Mouse (Mus musculus) heart, postnatal 0 days (tissue): ENCODE data around the gene Adrm1. TPM values are rescaled to one million over a fixed set of nuclear protein-coding genes. Genes with fewer than 3 reads are reported as not detected.
A peak's percentile ranks its signal among the peaks of the same experiment; 100 is the strongest.

Experiments used
- ATAC-seq: fragments of 200-750 bp; cut with Nextera tagmentation; 2 replicates; pipeline ENCODE4 v1.8.0; 2017; ENCODE audit warnings: low read depth, moderate number of reproducible peaks, moderate library complexity; ENCODE audit not compliant: insufficient read depth
- DNase-seq: peaks from one replicate; pipeline ENCODE4 v3.0.0-alpha.2; 2016; ENCODE audit warnings: low spot score
- H3K27ac ChIP-seq: fragments of 300-500 bp; sonication (generic); 2 replicates; pipeline ENCODE4 v1.5.1; 2014; ENCODE audit warnings: low read depth, mild to moderate bottlenecking
- H3K27me3 ChIP-seq: fragments of 300-500 bp; sonication (generic); 2 replicates; pipeline ENCODE4 v1.6.1; 2014; ENCODE audit warnings: low read length, mixed read lengths; ENCODE audit not compliant: control insufficient read depth, insufficient read depth
- H3K36me3 ChIP-seq: fragments of 300-500 bp; sonication (generic); replicated peaks from 2 replicates; pipeline ENCODE4 v1.6.1; 2014; ENCODE audit warnings: low read length, mixed read lengths; ENCODE audit not compliant: control insufficient read depth, insufficient read depth
- H3K4me1 ChIP-seq: fragments of 300-500 bp; sonication (generic); 2 replicates; pipeline ENCODE4 v1.6.1; 2014; ENCODE audit warnings: antibody characterized with exemption; ENCODE audit not compliant: control insufficient read depth, insufficient read depth
- H3K4me2 ChIP-seq: fragments of 300-500 bp; sonication (generic); 2 replicates; pipeline ENCODE4 v1.6.1; 2014; ENCODE audit warnings: low read depth, mild to moderate bottlenecking, low read length, moderate library complexity
- H3K4me3 ChIP-seq: fragments of 300-500 bp; sonication (generic); 2 replicates; pipeline ENCODE4 v1.5.1; 2014; ENCODE audit warnings: low read depth, low read length
- H3K9ac ChIP-seq: fragments of 300-500 bp; sonication (generic); replicated peaks from 2 replicates; pipeline ENCODE4 v1.6.1; 2014; ENCODE audit warnings: low read depth, low read length, mixed read lengths
- H3K9me3 ChIP-seq: fragments of 300-500 bp; sonication (generic); replicated peaks from 2 replicates; pipeline ENCODE4 v1.6.1; 2016; ENCODE audit warnings: low read length; ENCODE audit not compliant: control insufficient read depth
- CTCF ChIP-seq: IDR thresholded peaks from 2 replicates; pipeline ENCODE4 v1.5.1; 2016; ENCODE audit warnings: antibody characterized with exemption, control low read depth, low read depth
- EP300 ChIP-seq: IDR thresholded peaks from 2 replicates; pipeline ENCODE4 v1.6.1; 2016; ENCODE audit warnings: antibody characterized with exemption, low read depth
- WGBS: fragments of 180-500 bp; shearing (Covaris S2); extraction: QIAGEN DNeasy Blood & Tissue Kit; methylation state at CpG from one replicate; pipeline ENCODE4 v1.1.7; 2014; 5-methylcytosine and 5-hydroxymethylcytosine counted together
- microRNA-seq: library from miRNA; unstranded; fragments of <30 nt; microRNA quantifications from one replicate; pipeline ENCODE4, GENCODE M21; 2016
- polyA plus RNA-seq: library from polyadenylated mRNA; unstranded; fragments of >200 nt; fragmentation: Nextera tagmentation; extraction: Ambion mirVana; gene quantifications from 2 replicates; pipeline ENCODE4 v1.2.1, GENCODE M21; 2015
- total RNA-seq: library from RNA; depleted of rRNA; stranded (reverse); fragments of >200 nt; gene quantifications from 2 replicates; pipeline ENCODE4 v1.2.3, GENCODE M21; 2014; ENCODE audit warnings: low replicate concordance; rRNA removed

Gene Adrm1
- total and polyA plus RNA-seq, 2 experiments from 2014 or later = 74.5 to 156 TPM

- no peak overlapping the region for H3K4me2 ChIP-seq
- ATAC-seq = no peak
- H3K9me3 ChIP-seq = no peaks in the 10 kb centered on the region
- H3K4me1 ChIP-seq = peaks cover 56% of the 10 kb centered on the region
- 0 out of 2 replicates have a peak, but pooled peaks cover 9% of the 10 kb centered on the region for H3K27me3 ChIP-seq
- 68% methylated on average over 9 of the region's 9 CpGs for WGBS
- H3K4me3 ChIP-seq = no peak overlapping the region
- no peak overlapping the region for H3K27ac ChIP-seq
- TF ChIP-seq CTCF (no peak), EP300 (no peak)
- H3K36me3 ChIP-seq = 0 out of 2 replicates have a peak, but pooled peaks cover 3% of the 10 kb centered on the region
- DNase-seq = no peak
- no peak overlapping the region for H3K9ac ChIP-seq
Measured at GRCm38 (mm10) chr2:180220165-180220564, 48.9 kb downstream of the Adrm1 start.

GRCm38 (mm10) chr2:180221051-180221450 lies 49.8 kb downstream of the Adrm1 start:
- ATAC-seq (no peak), DNase-seq (no peak)
- H3K4me1 ChIP-seq = peaks cover 55% of the 10 kb centered on the region
- TF ChIP-seq EP300 (no peak), CTCF (no peak)
- 0 out of 2 replicates have a peak, but pooled peaks cover 3% of the 10 kb centered on the region for H3K36me3 ChIP-seq
- H3K27ac ChIP-seq = no peak overlapping the region
- H3K9me3 ChIP-seq = no peaks in the 10 kb centered on the region
- no peak overlapping the region for H3K4me3 ChIP-seq
- peaks cover 12% of the 10 kb centered on the region; the same call in 1 of the 2 replicates for H3K27me3 ChIP-seq
- H3K9ac ChIP-seq = no peak overlapping the region
- WGBS = 62% methylated on average over 9 of the region's 9 CpGs
- no peak overlapping the region for H3K4me2 ChIP-seq

DNA sequence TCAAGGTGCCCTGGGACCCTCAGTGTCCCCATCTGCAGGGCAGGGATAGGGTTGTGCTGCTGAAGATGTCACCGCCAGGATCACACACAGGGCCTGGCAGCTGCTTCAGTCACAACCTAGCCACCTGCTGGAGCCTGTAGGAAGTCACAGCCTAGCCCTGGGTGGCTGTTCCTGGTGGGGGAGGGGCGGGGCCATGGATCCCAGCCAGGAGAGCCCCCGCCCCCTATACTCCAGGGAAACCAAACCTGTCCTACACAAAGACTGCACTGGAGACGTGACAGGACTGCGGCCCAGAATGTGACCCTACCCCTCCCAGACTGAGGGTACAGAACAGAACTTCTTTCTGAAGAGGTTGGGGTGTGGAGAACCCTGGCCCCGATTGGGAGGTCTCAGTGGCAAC lies 51.0 kb downstream of the Adrm1 start:
- Histone ChIP-seq H3K4me1 (peaks cover 55% of the 10 kb centered on the region), H3K27me3 (peaks cover 14% of the 10 kb centered on the region; the same call in 1 of the 2 replicates), H3K27ac (peak overlapping the region; percentile 13; the same call in 1 of the 2 replicates), H3K9ac (no peak overlapping the region), H3K4me2 (no peak overlapping the region), H3K36me3 (0 out of 2 replicates have a peak, but pooled peaks cover 3% of the 10 kb centered on the region), H3K4me3 (no peak overlapping the region), H3K9me3 (no peaks in the 10 kb centered on the region)
- TF ChIP-seq EP300 = no peak
- TF ChIP-seq CTCF = peak; percentile 43
- WGBS = 11% methylated on average over 6 of the region's 6 CpGs
- no peak for DNase-seq
- ATAC-seq = peak; percentile 45

DNA sequence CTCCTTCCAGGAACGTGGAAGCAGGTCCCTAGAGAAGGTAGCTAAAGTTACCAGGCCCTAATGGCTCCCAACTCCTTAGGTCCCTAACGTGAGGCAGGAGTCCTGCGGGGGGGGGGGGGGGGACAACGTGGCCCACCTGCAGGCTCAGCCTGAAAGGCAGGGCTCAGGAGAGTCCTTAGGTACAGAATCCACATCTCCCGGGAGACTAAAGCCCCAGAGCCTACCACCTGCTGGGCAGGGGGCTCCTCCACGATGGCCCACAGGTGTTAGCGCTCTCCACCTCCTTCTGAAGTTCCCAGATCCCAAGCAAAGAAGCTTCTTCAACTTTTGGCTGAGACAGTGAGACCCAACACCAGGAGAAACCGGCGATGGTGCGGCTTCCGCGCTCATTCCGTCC lies 53.4 kb downstream of the Adrm1 start:
- TF ChIP-seq CTCF = no peak
- no peak for TF ChIP-seq EP300
- peaks cover 51% of the 10 kb centered on the region for H3K4me1 ChIP-seq
- peak overlapping the region; percentile 62 for H3K9ac ChIP-seq
- H3K27me3 ChIP-seq = peaks cover 14% of the 10 kb centered on the region; the same call in 1 of the 2 replicates
- DNase-seq = no peak
- H3K4me3 ChIP-seq = peak overlapping the region; percentile 70
- H3K4me2 ChIP-seq = peak overlapping the region; percentile 97
- H3K27ac ChIP-seq = 0 out of 2 replicates have a peak overlapping the region, but pooled peaks have one; percentile 62
- H3K9me3 ChIP-seq = no peaks in the 10 kb centered on the region
- 0 out of 2 replicates have a peak, but pooled peaks cover 3% of the 10 kb centered on the region for H3K36me3 ChIP-seq
- WGBS = 7% methylated on average over 12 of the region's 13 CpGs
- ATAC-seq = no peak

DNA sequence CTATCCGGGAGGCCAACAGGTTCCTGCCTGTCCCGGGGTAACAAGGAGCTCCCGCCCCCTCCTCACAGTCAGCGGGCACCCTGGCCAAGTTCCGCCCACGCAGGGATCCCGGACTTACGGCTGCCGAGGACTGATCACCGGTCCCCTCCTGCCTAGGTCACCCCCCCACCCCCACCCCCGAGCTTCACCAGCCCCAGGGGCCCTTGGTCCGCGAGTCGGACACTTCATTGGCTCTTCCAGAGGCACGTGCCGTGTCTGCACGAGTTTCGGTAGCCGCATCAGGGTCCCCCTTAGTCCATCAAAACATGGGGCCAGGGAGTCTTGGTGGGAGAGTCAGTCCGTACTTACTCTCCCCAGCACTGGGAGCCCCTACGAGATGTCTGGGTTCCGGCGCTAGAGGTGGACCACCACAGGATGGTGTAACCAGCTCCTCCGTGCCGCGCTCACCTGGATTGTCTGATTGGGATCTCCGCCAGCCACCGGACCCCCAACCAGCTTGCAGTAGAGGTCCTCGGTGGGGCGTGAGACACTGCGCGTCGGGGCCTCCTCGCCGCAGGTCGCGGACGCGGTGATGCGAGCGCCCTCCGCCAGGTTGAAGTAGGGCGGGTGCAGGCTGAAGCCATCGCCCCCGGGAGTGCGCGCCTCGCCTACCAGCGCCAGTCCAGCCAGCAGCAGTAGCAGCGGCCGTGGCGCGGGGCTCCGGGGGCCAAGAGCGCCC lies 53.9 kb downstream of the Adrm1 start:
- Histone ChIP-seq H3K9me3 (no peaks in the 10 kb centered on the region), H3K36me3 (0 out of 2 replicates have a peak, but pooled peaks cover 3% of the 10 kb centered on the region), H3K27me3 (peaks cover 14% of the 10 kb centered on the region; the same call in 1 of the 2 replicates), H3K27ac (peak overlapping the region; percentile 62), H3K9ac (peak overlapping the region; percentile 62), H3K4me3 (peak overlapping the region; percentile 70), H3K4me2 (peak overlapping the region; percentile 97), H3K4me1 (peaks cover 55% of the 10 kb centered on the region)
- ATAC-seq (peak; percentile 32), DNase-seq (no peak)
- under 1% methylated on average over 54 of the region's 55 CpGs for WGBS
- no peak for TF ChIP-seq EP300
- no peak for TF ChIP-seq CTCF

Small RNAs within 50 kb of the gene (microRNA-seq; reads per million reads assigned to microRNA genes)
- gene Mir7005 = not detected

Other genes starting within 250 kb of the Adrm1 start
- 4.4 and 5.9 TPM in 2 replicates for gene Taf4, start 194.8 kb upstream of the Adrm1 start, total RNA-seq
- 1.8 TPM in 2 replicates for gene Taf4, start 194.8 kb upstream of the Adrm1 start, polyA plus RNA-seq
- 32.5 and 36.0 TPM in 2 replicates for gene Lsm14b, start 146.5 kb upstream of the Adrm1 start, total RNA-seq
- 5.7 and 6.1 TPM in 2 replicates for gene Lsm14b, start 146.5 kb upstream of the Adrm1 start, polyA plus RNA-seq
- gene Psma7, start 129.1 kb upstream of the Adrm1 start, total RNA-seq = 163 and 234 TPM in 2 replicates
- gene Psma7, start 129.1 kb upstream of the Adrm1 start, polyA plus RNA-seq = 457 and 460 TPM in 2 replicates
- gene Ss18l1, start 129.0 kb upstream of the Adrm1 start, total RNA-seq = 3.3 and 5.3 TPM in 2 replicates
- gene Ss18l1, start 129.0 kb upstream of the Adrm1 start, polyA plus RNA-seq = 2.2 and 2.3 TPM in 2 replicates
- gene Mtg2, start 100.9 kb upstream of the Adrm1 start, total RNA-seq = 15.7 and 33.9 TPM in 2 replicates
- 21.3 and 22.9 TPM in 2 replicates for gene Mtg2, start 100.9 kb upstream of the Adrm1 start, polyA plus RNA-seq
- not detected in 2 replicates for gene Hrh3, start 67.0 kb upstream of the Adrm1 start, total RNA-seq
- gene Hrh3, start 67.0 kb upstream of the Adrm1 start, polyA plus RNA-seq = not detected in 2 replicates
- gene Osbpl2, start 52.2 kb upstream of the Adrm1 start, total RNA-seq = 22.0 and 30.2 TPM in 2 replicates
- 32.4 and 34.4 TPM in 2 replicates for gene Osbpl2, start 52.2 kb upstream of the Adrm1 start, polyA plus RNA-seq
- 69.6 and 95.7 TPM in 2 replicates for gene Lama5, start 54.4 kb downstream of the Adrm1 start, total RNA-seq
- gene Lama5, start 54.4 kb downstream of the Adrm1 start, polyA plus RNA-seq = 16.6 and 16.9 TPM in 2 replicates
- 706 and 957 TPM in 2 replicates for gene Rps21, start 85.9 kb downstream of the Adrm1 start, total RNA-seq
- 356 and 378 TPM in 2 replicates for gene Rps21, start 85.9 kb downstream of the Adrm1 start, polyA plus RNA-seq
- 14.6 and 15.3 TPM in 2 replicates for gene Cables2, start 102.0 kb downstream of the Adrm1 start, total RNA-seq
- gene Cables2, start 102.0 kb downstream of the Adrm1 start, polyA plus RNA-seq = 6.2 and 6.5 TPM in 2 replicates
- not detected in 2 replicates for gene Rbbp8nl, start 118.4 kb downstream of the Adrm1 start, total RNA-seq
- gene Rbbp8nl, start 118.4 kb downstream of the Adrm1 start, polyA plus RNA-seq = not detected in 2 replicates
- gene Gata5, start 163.2 kb downstream of the Adrm1 start, total RNA-seq = 2.7 and 5.7 TPM in 2 replicates
- gene Gata5, start 163.2 kb downstream of the Adrm1 start, polyA plus RNA-seq = 1.2 and 1.8 TPM in 2 replicates